Mouse (Mus musculus): ENCODE measurements around the gene Vcpkmt.

DNA sequence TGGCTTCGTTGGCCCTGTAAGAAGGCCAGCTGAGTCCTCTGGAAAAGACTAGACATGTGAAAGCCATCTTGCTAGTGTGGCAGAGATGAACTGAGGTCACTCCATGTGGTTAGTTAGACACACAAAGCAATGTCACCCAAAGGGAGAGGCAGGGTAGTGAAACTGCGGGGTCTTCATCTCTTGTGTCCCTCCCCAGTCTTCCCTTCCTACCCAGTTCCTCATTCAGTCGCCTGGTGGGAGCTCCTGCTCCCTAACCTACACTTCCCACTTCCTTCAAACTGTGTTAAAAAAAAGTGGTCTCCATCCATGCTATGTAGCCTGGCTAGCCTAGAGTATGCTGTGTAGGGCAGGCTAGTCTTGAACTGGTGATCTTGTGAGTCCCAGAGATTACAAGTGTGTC, 50.3 kb downstream of the Vcpkmt start:
- TF ChIP-seq CTCF (IDR thresholded peaks at IDR 0.05; ENCODE audit: insufficient read depth, low read depth, low read length) (no peak), POLR2A (IDR thresholded peaks at IDR 0.05; ENCODE audit: insufficient read depth, low read depth, low read length) (no peak)
